Mouse (Mus musculus): ENCODE data around the gene Sesn2. TPM values are rescaled to one million over a fixed set of nuclear protein-coding genes. Genes with fewer than 3 reads are reported as not detected.

The Sesn2 gene
- polyA plus RNA-seq, 1 experiment from 2014 or later: 18.1 TPM

- DNase-seq (ENCODE audit: low spot score): peak; percentile 37
- H3K4me1 ChIP-seq (replicated peaks; ENCODE audit: insufficient read depth, low read length): peaks cover 8% of the 10 kb centered on the region; the same call in 1 of the 2 replicates
- H3K9ac ChIP-seq (ENCODE audit: low read depth, low read length): no peak overlapping the region
- H3K4me2 ChIP-seq (ENCODE audit: low read length): no peak overlapping the region
- no peak overlapping the region for H3K4me3 ChIP-seq (replicated peaks; ENCODE audit: low read depth, low read length)
- peaks cover 12% of the 10 kb centered on the region; the same call in 1 of the 2 replicates for H3K36me3 ChIP-seq (ENCODE audit: insufficient read depth, low read length)
- no peaks in the 10 kb centered on the region for H3K27me3 ChIP-seq (ENCODE audit: insufficient read depth, low read length)
- ATAC-seq (replicated peaks; ENCODE audit: low FRiP score, low read depth): no peak
- H3K27ac ChIP-seq: no peak overlapping the region
- H3K9me3 ChIP-seq (replicated peaks; ENCODE audit: low read length): no peaks in the 10 kb centered on the region
- 61% methylated on average over 4 of the region's 4 CpGs for WGBS
- TF ChIP-seq CTCF (IDR thresholded peaks at IDR 0.05; ENCODE audit: low read depth): no peak
Measured at GRCm38 (mm10) chr4:132529344-132529743, 19.0 kb upstream of the Sesn2 start.

- Histone ChIP-seq H3K9ac (ENCODE audit: low read depth, low read length) (no peak overlapping the region), H3K9me3 (replicated peaks; ENCODE audit: low read length) (no peaks in the 10 kb centered on the region), H3K4me3 (replicated peaks; ENCODE audit: low read depth, low read length) (no peak overlapping the region), H3K27me3 (ENCODE audit: insufficient read depth, low read length) (no peaks in the 10 kb centered on the region), H3K4me1 (replicated peaks; ENCODE audit: insufficient read depth, low read length) (peaks cover 5% of the 10 kb centered on the region; the same call in 1 of the 2 replicates), H3K4me2 (ENCODE audit: low read length) (no peak overlapping the region), H3K27ac (no peak overlapping the region), H3K36me3 (ENCODE audit: insufficient read depth, low read length) (peaks cover 12% of the 10 kb centered on the region; the same call in 1 of the 2 replicates)
- 86% methylated on average over 8 of the region's 8 CpGs for WGBS
- DNase-seq (ENCODE audit: low spot score): no peak
- ATAC-seq (replicated peaks; ENCODE audit: low FRiP score, low read depth): no peak
- TF ChIP-seq CTCF (IDR thresholded peaks at IDR 0.05; ENCODE audit: low read depth): no peak
Measured at GRCm38 (mm10) chr4:132527917-132528522, 17.7 kb upstream of the Sesn2 start.

GRCm38 (mm10) chr4:132526678-132527077, 16.4 kb upstream of the Sesn2 start:
- DNase-seq (ENCODE audit: low spot score) (no peak), ATAC-seq (replicated peaks; ENCODE audit: low FRiP score, low read depth) (no peak)
- WGBS: 52% methylated on average over 2 of the region's 2 CpGs
- no peaks in the 10 kb centered on the region for H3K9me3 ChIP-seq (replicated peaks; ENCODE audit: low read length)
- no peak overlapping the region for H3K4me2 ChIP-seq (ENCODE audit: low read length)
- peak; percentile 43; the same call in 1 of the 2 replicates for TF ChIP-seq CTCF (IDR thresholded peaks at IDR 0.05; ENCODE audit: low read depth)
- no peak overlapping the region for H3K27ac ChIP-seq
- H3K27me3 ChIP-seq (ENCODE audit: insufficient read depth, low read length): no peaks in the 10 kb centered on the region
- H3K4me3 ChIP-seq (replicated peaks; ENCODE audit: low read depth, low read length): no peak overlapping the region
- peaks cover 12% of the 10 kb centered on the region; the same call in 1 of the 2 replicates for H3K36me3 ChIP-seq (ENCODE audit: insufficient read depth, low read length)
- peaks cover 5% of the 10 kb centered on the region; the same call in 1 of the 2 replicates for H3K4me1 ChIP-seq (replicated peaks; ENCODE audit: insufficient read depth, low read length)
- no peak overlapping the region for H3K9ac ChIP-seq (ENCODE audit: low read depth, low read length)

- Histone ChIP-seq H3K9me3 (replicated peaks; ENCODE audit: low read length) (no peaks in the 10 kb centered on the region), H3K27me3 (ENCODE audit: insufficient read depth, low read length) (no peaks in the 10 kb centered on the region), H3K4me1 (replicated peaks; ENCODE audit: insufficient read depth, low read length) (0 out of 2 replicates have a peak, but pooled peaks cover 5% of the 10 kb centered on the region), H3K27ac (peak overlapping the region; percentile 40; the same call in 1 of the 2 replicates), H3K36me3 (ENCODE audit: insufficient read depth, low read length) (no peaks in the 10 kb centered on the region), H3K4me3 (replicated peaks; ENCODE audit: low read depth, low read length) (no peak overlapping the region), H3K9ac (ENCODE audit: low read depth, low read length) (no peak overlapping the region), H3K4me2 (ENCODE audit: low read length) (no peak overlapping the region)
- DNase-seq (ENCODE audit: low spot score) (no peak), ATAC-seq (replicated peaks; ENCODE audit: low FRiP score, low read depth) (no peak)
- TF ChIP-seq CTCF (IDR thresholded peaks at IDR 0.05; ENCODE audit: low read depth): no peak
- WGBS: 55% methylated on average over 6 of the region's 6 CpGs
Measured at GRCm38 (mm10) chr4:132524808-132525207, 14.5 kb upstream of the Sesn2 start.

GRCm38 (mm10) chr4:132524321-132524741, 14.0 kb upstream of the Sesn2 start:
- Histone ChIP-seq H3K27ac (peak overlapping the region; percentile 40; the same call in 1 of the 2 replicates), H3K36me3 (ENCODE audit: insufficient read depth, low read length) (no peaks in the 10 kb centered on the region), H3K27me3 (ENCODE audit: insufficient read depth, low read length) (no peaks in the 10 kb centered on the region), H3K4me2 (ENCODE audit: low read length) (no peak overlapping the region), H3K4me3 (replicated peaks; ENCODE audit: low read depth, low read length) (no peak overlapping the region), H3K9me3 (replicated peaks; ENCODE audit: low read length) (no peaks in the 10 kb centered on the region), H3K9ac (ENCODE audit: low read depth, low read length) (no peak overlapping the region), H3K4me1 (replicated peaks; ENCODE audit: insufficient read depth, low read length) (0 out of 2 replicates have a peak, but pooled peaks cover 5% of the 10 kb centered on the region)
- peak; percentile 41; the same call in 1 of the 2 replicates for TF ChIP-seq CTCF (IDR thresholded peaks at IDR 0.05; ENCODE audit: low read depth)
- 23% methylated on average over 11 of the region's 11 CpGs for WGBS
- ATAC-seq (replicated peaks; ENCODE audit: low FRiP score, low read depth): no peak
- DNase-seq (ENCODE audit: low spot score): peak; percentile 37

- no peak for TF ChIP-seq CTCF (IDR thresholded peaks at IDR 0.05; ENCODE audit: low read depth)
Measured at GRCm38 (mm10) chr4:132519188-132519587, 8.9 kb upstream of the Sesn2 start.

More at GRCm38 (mm10) chr4:132519188-132519587, 8.9 kb upstream of the Sesn2 start:
- Histone ChIP-seq H3K4me3 (replicated peaks; ENCODE audit: low read depth, low read length) (no peak overlapping the region), H3K36me3 (ENCODE audit: insufficient read depth, low read length) (no peaks in the 10 kb centered on the region), H3K4me1 (replicated peaks; ENCODE audit: insufficient read depth, low read length) (no peaks in the 10 kb centered on the region), H3K27me3 (ENCODE audit: insufficient read depth, low read length) (no peaks in the 10 kb centered on the region), H3K9ac (ENCODE audit: low read depth, low read length) (no peak overlapping the region), H3K27ac (no peak overlapping the region), H3K9me3 (replicated peaks; ENCODE audit: low read length) (no peaks in the 10 kb centered on the region), H3K4me2 (ENCODE audit: low read length) (no peak overlapping the region)
- ATAC-seq (replicated peaks; ENCODE audit: low FRiP score, low read depth) (no peak), DNase-seq (ENCODE audit: low spot score) (no peak)
- 92% methylated on average over 3 of the region's 3 CpGs for WGBS

Measured in kidney, postnatal 0 days (tissue).